Mouse (Mus musculus): ENCODE data around the gene Cyp2d22.

Cyp2d22 gene

GRCm38 (mm10) chr15:82346580-82347302 is 33.3 kb downstream of the Cyp2d22 start:
- no peak for DNase-seq (ENCODE audit: low spot score)

GRCm38 (mm10) chr15:82345820-82346470 is 34.1 kb downstream of the Cyp2d22 start:
- DNase-seq (ENCODE audit: low spot score): peak; percentile 98

GRCm38 (mm10) chr15:82344971-82345370 is 35.1 kb downstream of the Cyp2d22 start:
- no peak for DNase-seq (ENCODE audit: low spot score)

GRCm38 (mm10) chr15:82343368-82344287 is 36.4 kb downstream of the Cyp2d22 start:
- no peak for DNase-seq (ENCODE audit: low spot score)

- no peak for DNase-seq (ENCODE audit: low spot score)
These were observed 37.5 kb downstream of the Cyp2d22 start for GRCm38 (mm10) chr15:82342543-82342935.

GRCm38 (mm10) chr15:82341675-82342542 is 38.2 kb downstream of the Cyp2d22 start:
- DNase-seq (ENCODE audit: low spot score): no peak

- peak; percentile 55 for DNase-seq (ENCODE audit: low spot score)
These were observed 39.0 kb downstream of the Cyp2d22 start for GRCm38 (mm10) chr15:82341036-82341501.

- no peak for DNase-seq (ENCODE audit: low spot score)
These were observed 39.5 kb downstream of the Cyp2d22 start for GRCm38 (mm10) chr15:82340414-82341035.

GRCm38 (mm10) chr15:82339634-82340254 is 40.3 kb downstream of the Cyp2d22 start:
- DNase-seq (ENCODE audit: low spot score): no peak

GRCm38 (mm10) chr15:82339150-82339549 is 40.9 kb downstream of the Cyp2d22 start:
- DNase-seq (ENCODE audit: low spot score): no peak

GRCm38 (mm10) chr15:82338593-82339112 is 41.4 kb downstream of the Cyp2d22 start, which contains the start of the genes Naga, Pheta2 and Smdt1:
Naga (minus strand) TSS chr15:82338925.
Pheta2 (plus strand) TSS chr15:82338942.
Smdt1 (plus strand) TSS chr15:82338959.
- peak; percentile 96 for DNase-seq (ENCODE audit: low spot score)

- no peak for DNase-seq (ENCODE audit: low spot score)
These were observed 42.2 kb downstream of the Cyp2d22 start for GRCm38 (mm10) chr15:82337875-82338274.

GRCm38 (mm10) chr15:82336629-82337028 is 43.4 kb downstream of the Cyp2d22 start:
- DNase-seq (ENCODE audit: low spot score): no peak

- no peak for DNase-seq (ENCODE audit: low spot score)
These were observed 44.9 kb downstream of the Cyp2d22 start for GRCm38 (mm10) chr15:82335194-82335593.

GRCm38 (mm10) chr15:82325382-82325781 is 54.7 kb downstream of the Cyp2d22 start:
- no peak for DNase-seq (ENCODE audit: low spot score)

- no peak for DNase-seq (ENCODE audit: low spot score)
These were observed 57.9 kb downstream of the Cyp2d22 start for GRCm38 (mm10) chr15:82322195-82322594.
